Comparison of ENCODE assay signal across 10 mouse cellular contexts in genomic region chr7:127255008-127255407, GRCm38 (mm10). TPM values are rescaled to one million over a fixed set of nuclear protein-coding genes. Genes with fewer than 3 reads are reported as not detected.
A peak's percentile ranks its signal among the peaks of the same experiment; 100 is the strongest.
DNase-seq lines count a peak whose midpoint lies in the region; ATAC-seq lines count a peak whose summit lies in the region.
"Had no signal": no experiment of that assay in that cellular context is flagged by ENCODE, and none has a peak within 500 bp of the region (broad histone marks: within the 10 kb centered on the region; RNA-seq: fewer than 3 reads in every experiment).

No protein-coding gene starts in this region.

- no peak overlapping the region for H3K27ac ChIP-seq in heart, embryonic 16.5 days (ENCODE audit: low read length)
- H3K27ac ChIP-seq in brown adipose tissue, adult 24 weeks (replicated peaks; ENCODE audit: low read depth, low read length) = no peak overlapping the region
- peak overlapping the region; percentile 96 for H3K27ac ChIP-seq in hindbrain, embryonic 14.5 days
- H3K27ac ChIP-seq in midbrain, embryonic 13.5 days = peak overlapping the region; percentile 92

- H3K9ac ChIP-seq in heart, embryonic 16.5 days (ENCODE audit: low read length) = peak overlapping the region; percentile 77
- H3K9ac ChIP-seq in hindbrain, embryonic 14.5 days = peak overlapping the region; percentile 72
- peak overlapping the region; percentile 81 for H3K9ac ChIP-seq in midbrain, embryonic 13.5 days (replicated peaks)

- peaks cover 11% of the 10 kb centered on the region for H3K4me1 ChIP-seq in heart, embryonic 16.5 days (ENCODE audit: control insufficient read depth, insufficient read depth, low read length)
- H3K4me1 ChIP-seq in brown adipose tissue, adult 24 weeks (ENCODE audit: control insufficient read depth, insufficient read depth, insufficient read length, low read length) = no peaks in the 10 kb centered on the region
- H3K4me1 ChIP-seq in hindbrain, embryonic 14.5 days (replicated peaks; ENCODE audit: control insufficient read depth, insufficient read depth, low read length) = peaks cover 15% of the 10 kb centered on the region; the same call in 1 of the 2 replicates
- H3K4me1 ChIP-seq in midbrain, embryonic 13.5 days (replicated peaks) = peaks cover 30% of the 10 kb centered on the region

- 30% methylated on average over 4 of the region's 4 CpGs for WGBS in heart, embryonic 16.5 days
- WGBS in hindbrain, embryonic 14.5 days = 37% methylated on average over 4 of the region's 4 CpGs
- WGBS in midbrain, embryonic 13.5 days = 31% methylated on average over 4 of the region's 4 CpGs

- intact Hi-C loops in gastrocnemius, postnatal 36 days (cut with DNase I) = no loop called here

- no peaks in the 10 kb centered on the region for H3K27me3 ChIP-seq in heart, embryonic 16.5 days (ENCODE audit: control insufficient read depth, insufficient read depth, low read length)
- H3K27me3 ChIP-seq in hindbrain, embryonic 14.5 days (ENCODE audit: control insufficient read depth, insufficient read depth, low read length) = no peaks in the 10 kb centered on the region
- no peaks in the 10 kb centered on the region for H3K27me3 ChIP-seq in midbrain, embryonic 13.5 days

- no peak for DNase-seq in heart, adult 11 months
- no peak for DNase-seq in hindbrain, embryonic 14.5 days (ENCODE audit: low spot score)
- no peak for DNase-seq in retina, embryonic 14.5 days (ENCODE audit: low spot score)
- no peak for DNase-seq in thymus, adult 18-20 months
- no peak for DNase-seq in gastrocnemius, postnatal 36 days
- DNase-seq: cerebellum, adult 11 months; layer of hippocampus, postnatal 36 days had no signal

- ATAC-seq in heart, embryonic 16.5 days (replicated peaks; ENCODE audit: extremely low read depth, insufficient read depth, low FRiP score) = no peak
- no peak for ATAC-seq in hindbrain, embryonic 14.5 days (ENCODE audit: low FRiP score)
- no peak for ATAC-seq in midbrain, embryonic 13.5 days

- peak overlapping the region; percentile 70; the same call in 1 of the 2 replicates for H3K4me3 ChIP-seq in heart, embryonic 16.5 days (ENCODE audit: low read length)
- peak overlapping the region; percentile 64 for H3K4me3 ChIP-seq in brown adipose tissue, adult 24 weeks (ENCODE audit: insufficient read depth, low read depth, low read length)
- peak overlapping the region; percentile 46 for H3K4me3 ChIP-seq in hindbrain, embryonic 14.5 days (replicated peaks; ENCODE audit: low read length)
- H3K4me3 ChIP-seq in midbrain, embryonic 13.5 days (replicated peaks) = peak overlapping the region; percentile 60

- H3K9me3 ChIP-seq in heart, embryonic 16.5 days (replicated peaks; ENCODE audit: control insufficient read depth, low read length) = no peaks in the 10 kb centered on the region
- no peaks in the 10 kb centered on the region for H3K9me3 ChIP-seq in hindbrain, embryonic 14.5 days (ENCODE audit: control insufficient read depth, low read length)
- H3K9me3 ChIP-seq in midbrain, embryonic 13.5 days = no peaks in the 10 kb centered on the region

- peak overlapping the region; percentile 82 for H3K4me2 ChIP-seq in heart, embryonic 16.5 days (ENCODE audit: low read depth, low read length)
- peak overlapping the region; percentile 79 for H3K4me2 ChIP-seq in hindbrain, embryonic 14.5 days (replicated peaks)
- peak overlapping the region; percentile 85 for H3K4me2 ChIP-seq in midbrain, embryonic 13.5 days (replicated peaks)

- no peaks in the 10 kb centered on the region; the same call in 1 of the 2 replicates for H3K36me3 ChIP-seq in heart, embryonic 16.5 days (ENCODE audit: control insufficient read depth, insufficient read depth)
- peaks cover 7% of the 10 kb centered on the region for H3K36me3 ChIP-seq in hindbrain, embryonic 14.5 days (replicated peaks; ENCODE audit: control insufficient read depth, insufficient read depth)
- H3K36me3 ChIP-seq in midbrain, embryonic 13.5 days = peaks cover 9% of the 10 kb centered on the region

RNA-seq across cellular contexts. Expression of gene Dctpp1, which starts 5.5 kb away (rescaled TPM):
- 129 and 142 TPM in 2 replicates for polyA plus RNA-seq in heart, embryonic 16.5 days (2015; fragmentation: Nextera tagmentation; extraction: Ambion mirVana)
- 38.1 and 41.3 TPM in 2 replicates for polyA plus RNA-seq in brown adipose tissue, adult 24 weeks (2012; ENCODE audit: insufficient read depth, insufficient read length, missing spikeins)
- polyA plus RNA-seq in hindbrain, embryonic 14.5 days (2014; fragmentation: Nextera tagmentation; extraction: Ambion mirVana) = 119 and 126 TPM in 2 replicates
- polyA plus RNA-seq in midbrain, embryonic 13.5 days (2015; fragmentation: Nextera tagmentation; extraction: Ambion mirVana) = 142 and 143 TPM in 2 replicates
- total RNA-seq in gastrocnemius, postnatal 36 days (2021) = 10 to 100 TPM; 26.8 to 29.1 TPM

RNA-seq across cellular contexts. Expression of gene Zfp771, which starts 10.9 kb away (rescaled TPM):
- polyA plus RNA-seq in heart, embryonic 16.5 days (2015; fragmentation: Nextera tagmentation; extraction: Ambion mirVana) = 38.0 and 39.6 TPM in 2 replicates
- polyA plus RNA-seq in brown adipose tissue, adult 24 weeks (2012; ENCODE audit: insufficient read depth, insufficient read length, missing spikeins) = 7.1 and 14.4 TPM in 2 replicates
- 63.4 and 63.5 TPM in 2 replicates for polyA plus RNA-seq in hindbrain, embryonic 14.5 days (2014; fragmentation: Nextera tagmentation; extraction: Ambion mirVana)
- polyA plus RNA-seq in midbrain, embryonic 13.5 days (2015; fragmentation: Nextera tagmentation; extraction: Ambion mirVana) = 50.5 and 59.7 TPM in 2 replicates
- total RNA-seq in gastrocnemius, postnatal 36 days (2021) = 10 to 100 TPM; 16.4 to 16.8 TPM

RNA-seq across cellular contexts. Expression of gene Sephs2, which starts 18.8 kb away (rescaled TPM):
- polyA plus RNA-seq in heart, embryonic 16.5 days (2015; fragmentation: Nextera tagmentation; extraction: Ambion mirVana) = 48.7 and 52.8 TPM in 2 replicates
- 125 and 144 TPM in 2 replicates for polyA plus RNA-seq in brown adipose tissue, adult 24 weeks (2012; ENCODE audit: insufficient read depth, insufficient read length, missing spikeins)
- 76.3 and 80.6 TPM in 2 replicates for polyA plus RNA-seq in hindbrain, embryonic 14.5 days (2014; fragmentation: Nextera tagmentation; extraction: Ambion mirVana)
- 52.4 and 54.0 TPM in 2 replicates for polyA plus RNA-seq in midbrain, embryonic 13.5 days (2015; fragmentation: Nextera tagmentation; extraction: Ambion mirVana)
- 10 to 100 TPM; 28.5 to 30.0 TPM for total RNA-seq in gastrocnemius, postnatal 36 days (2021)

RNA-seq across cellular contexts. Expression of gene Sept1, which starts 22.1 kb away (rescaled TPM):
- 35.1 and 57.5 TPM in 2 replicates for polyA plus RNA-seq in heart, embryonic 16.5 days (2015; fragmentation: Nextera tagmentation; extraction: Ambion mirVana)
- 10.9 and 19.3 TPM in 2 replicates for polyA plus RNA-seq in brown adipose tissue, adult 24 weeks (2012; ENCODE audit: insufficient read depth, insufficient read length, missing spikeins)
- 8.3 and 9.2 TPM in 2 replicates for polyA plus RNA-seq in hindbrain, embryonic 14.5 days (2014; fragmentation: Nextera tagmentation; extraction: Ambion mirVana)
- polyA plus RNA-seq in midbrain, embryonic 13.5 days (2015; fragmentation: Nextera tagmentation; extraction: Ambion mirVana) = 27.1 and 28.3 TPM in 2 replicates
- total RNA-seq in gastrocnemius, postnatal 36 days (2021) = 1 to 10 TPM; 1.4 to 2.4 TPM

RNA-seq across cellular contexts. Expression of gene Zfp553, which starts 22.1 kb away (rescaled TPM):
- 21.0 and 21.9 TPM in 2 replicates for polyA plus RNA-seq in heart, embryonic 16.5 days (2015; fragmentation: Nextera tagmentation; extraction: Ambion mirVana)
- 3.3 and 3.4 TPM in 2 replicates for polyA plus RNA-seq in brown adipose tissue, adult 24 weeks (2012; ENCODE audit: insufficient read depth, insufficient read length, missing spikeins)
- polyA plus RNA-seq in hindbrain, embryonic 14.5 days (2014; fragmentation: Nextera tagmentation; extraction: Ambion mirVana) = 25.0 TPM in 2 replicates
- polyA plus RNA-seq in midbrain, embryonic 13.5 days (2015; fragmentation: Nextera tagmentation; extraction: Ambion mirVana) = 69.3 and 75.4 TPM in 2 replicates
- 1 to 10 TPM; 3.6 to 4.2 TPM for total RNA-seq in gastrocnemius, postnatal 36 days (2021)

Comparison
In these comparisons a context has a peak if more than half of its experiments do, and no peak if none do; other contexts are left out.
1. H3K27ac ChIP-seq: peak in hindbrain, embryonic 14.5 days (single experiment) and midbrain, embryonic 13.5 days (single experiment); none in heart, embryonic 16.5 days (single experiment) and brown adipose tissue, adult 24 weeks (single experiment).
2. Peak in every context shown above with its lines, with median percentiles within 50 percentile points of each other: H3K4me2 ChIP-seq, H3K4me3 ChIP-seq and H3K9ac ChIP-seq.